Mouse (Mus musculus) adrenal gland, postnatal 36 days (tissue): ENCODE measurements around the gene Tenm3. TPM values are rescaled to one million over a fixed set of nuclear protein-coding genes. Genes with fewer than 3 reads are reported as not detected.
"Not testable (repeated sequence)": the region's sequence is repeated elsewhere in the genome, so short reads cannot be mapped to it uniquely, and the experiment has no call there.

Experiments
- DNase-seq, 2 experiments: peaks; one replicate each; pipeline ENCODE4 v3.0.0; 2021; ENCODE audit warnings: mixed read lengths in 1 of 2
- total RNA-seq, 2 experiments: library from RNA; stranded (reverse); gene quantifications; 2 replicates each; pipeline ENCODE4 v1.2.3; 2021

Gene Tenm3
- total RNA-seq, 2 experiments from 2014 or later: 5.4 to 36.3 TPM

- DNase-seq: no peak
Measured at GRCm38 (mm10) chr8:48204114-48204837, 639.5 kb downstream of the Tenm3 start.

GRCm38 (mm10) chr8:48203611-48204010 is 640.1 kb downstream of the Tenm3 start:
- no peak for DNase-seq

- DNase-seq: no peak
Measured at GRCm38 (mm10) chr8:48203161-48203560, 640.6 kb downstream of the Tenm3 start.

GRCm38 (mm10) chr8:48202632-48203031 is 641.1 kb downstream of the Tenm3 start:
- DNase-seq: no peak

DNA sequence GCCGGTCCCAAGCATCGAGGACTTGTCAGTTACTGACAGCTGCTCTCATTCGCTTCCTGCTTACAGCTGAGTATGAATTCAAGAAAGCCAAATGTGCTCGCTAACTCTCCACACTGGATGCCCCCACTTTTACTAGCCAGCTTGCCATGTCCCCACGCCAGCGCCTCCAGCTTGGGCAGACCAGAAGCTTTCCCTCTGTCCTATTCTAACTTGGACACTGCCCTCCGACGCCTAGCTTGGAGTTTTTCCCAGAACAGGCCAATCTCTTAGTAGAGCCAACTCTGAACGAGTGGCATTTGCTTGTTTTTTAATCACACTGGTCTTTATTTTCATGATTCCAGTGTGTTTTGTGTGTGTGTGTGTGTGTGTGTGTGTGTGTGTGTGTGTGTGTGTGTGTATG is 644.6 kb downstream of the Tenm3 start:
- DNase-seq: no peak

DNA sequence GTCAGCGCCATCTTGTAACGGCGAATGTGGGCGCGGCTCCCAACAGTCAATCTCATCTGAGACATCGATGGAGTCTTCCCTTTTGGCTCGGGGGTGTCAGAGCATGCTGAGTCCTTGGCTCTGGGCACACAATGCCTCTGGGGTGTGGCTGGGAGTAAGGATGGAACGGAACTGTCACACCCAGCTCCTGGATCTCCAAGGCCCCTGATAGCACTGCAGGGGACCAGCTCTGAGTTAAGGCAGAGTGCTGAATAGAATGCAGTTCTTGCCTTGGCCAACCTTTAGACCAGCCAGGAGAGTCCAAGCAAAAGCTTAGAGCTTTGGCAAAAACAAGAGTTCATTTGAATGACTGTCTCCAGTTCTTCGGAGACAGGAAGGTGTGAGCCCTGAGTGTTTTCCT is 647.8 kb downstream of the Tenm3 start:
- no peak for DNase-seq

DNA sequence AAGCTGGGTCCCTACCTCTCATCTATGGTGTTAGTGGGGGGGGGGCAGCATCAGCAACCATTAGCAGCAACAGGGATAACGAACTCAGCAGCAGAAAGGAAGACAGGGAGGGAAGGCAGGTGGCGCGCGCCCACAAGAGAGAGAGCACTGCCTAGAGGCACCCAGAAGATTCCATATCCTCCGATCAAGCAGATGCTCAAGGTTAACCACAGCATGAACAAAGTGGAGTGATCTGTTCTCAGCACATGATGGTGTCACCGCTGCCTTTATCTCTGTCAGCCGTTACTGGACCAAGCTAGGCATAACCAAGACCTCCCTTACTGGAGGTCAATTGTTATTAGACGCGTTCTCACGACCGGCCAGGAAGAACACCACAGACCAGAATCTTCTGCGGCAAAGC is 655.2 kb downstream of the Tenm3 start:
- no peak for DNase-seq

DNA sequence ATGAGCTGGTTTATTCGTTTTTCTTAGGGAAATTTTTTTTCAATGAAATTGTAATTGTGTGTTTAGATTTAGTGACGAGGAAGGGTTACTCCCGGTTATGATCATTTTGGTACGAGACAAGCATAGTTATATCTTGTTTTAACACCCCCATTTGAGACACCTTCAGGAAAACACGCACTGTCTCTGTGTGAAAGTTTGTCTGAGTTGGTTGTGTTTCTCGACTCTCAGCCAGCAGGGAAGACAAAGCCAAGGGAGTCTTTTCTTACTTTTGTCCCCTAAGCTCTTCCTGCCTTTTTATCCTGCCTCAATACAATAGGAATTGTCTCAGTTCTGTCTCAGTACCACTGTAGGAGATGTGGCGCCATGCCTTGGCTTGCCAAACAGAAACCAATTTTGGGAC is 660.0 kb downstream of the Tenm3 start:
- no peak for DNase-seq

- DNase-seq: no peak
Measured at GRCm38 (mm10) chr8:48181000-48181399, 662.8 kb downstream of the Tenm3 start.

GRCm38 (mm10) chr8:48180146-48180545 is 663.6 kb downstream of the Tenm3 start:
- DNase-seq: not testable (repeated sequence)

DNA sequence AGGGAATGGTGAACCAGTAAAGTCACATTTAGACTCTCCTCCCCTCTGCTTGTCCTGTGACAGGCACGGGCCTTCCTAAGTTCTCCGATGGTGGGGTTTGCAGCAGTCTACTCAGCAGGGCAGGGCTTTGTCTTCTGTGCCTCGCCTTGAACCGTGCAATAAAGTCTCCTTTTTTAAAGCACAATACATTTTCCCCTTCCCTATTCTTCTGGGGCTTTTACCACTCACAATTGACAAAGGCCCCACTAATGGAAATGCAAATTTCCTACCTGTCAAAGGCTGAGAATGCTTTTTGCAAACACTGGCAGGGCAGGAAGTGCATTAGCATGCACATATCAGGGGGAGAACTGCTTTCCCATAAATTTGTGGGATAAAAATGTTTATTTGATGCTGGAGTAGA is 664.8 kb downstream of the Tenm3 start:
- no peak for DNase-seq

GRCm38 (mm10) chr8:48177876-48178275 is 665.9 kb downstream of the Tenm3 start:
- DNase-seq: no peak
